Mouse (Mus musculus) cerebellum, adult 2 months (tissue): ENCODE results near the gene Slit2. TPM values are rescaled to one million over a fixed set of nuclear protein-coding genes. Genes with fewer than 3 reads are reported as not detected.
"Not testable (repeated sequence)": the region's sequence is repeated elsewhere in the genome, so short reads cannot be mapped to it uniquely, and the experiment has no call there.

Experiments used
- DNase-seq, 2 experiments: peaks; one replicate each; pipeline ENCODE4 v3.0.0; 2021
- H3K27ac ChIP-seq: fragments of 200-500 bp; 2 replicates; pipeline ENCODE4 v1.5.1; 2012; ENCODE audit warnings: low read length, control low read depth, inconsistent platforms; ENCODE audit not compliant: insufficient read depth
- H3K27me3 ChIP-seq: fragments of 200-500 bp; 2 replicates; pipeline ENCODE4 v1.6.1; 2012; ENCODE audit warnings: inconsistent platforms, mild to moderate bottlenecking, low read length, moderate library complexity; ENCODE audit not compliant: control insufficient read depth, insufficient read depth
- H3K4me1 ChIP-seq: fragments of 200-500 bp; 2 replicates; pipeline ENCODE4 v1.6.1; 2011; ENCODE audit warnings: low read length; ENCODE audit not compliant: control insufficient read depth, insufficient read depth
- H3K4me3 ChIP-seq: fragments of 200-500 bp; replicated peaks from 2 replicates; pipeline ENCODE3; 2011; ENCODE audit warnings: mild to moderate bottlenecking, low read depth, low read length, control low read depth; ENCODE audit not compliant: insufficient read depth
- CTCF ChIP-seq: fragments of 200-500 bp; IDR thresholded peaks from 2 replicates; pipeline ENCODE4 v1.5.1; 2011; ENCODE audit warnings: low read depth, mild to moderate bottlenecking, control low read depth, low read length, moderate library complexity, borderline replicate concordance; ENCODE audit not compliant: insufficient read depth
- POLR2A ChIP-seq: fragments of 200-500 bp; IDR thresholded peaks from 2 replicates; pipeline ENCODE4 v1.6.1; 2011; ENCODE audit warnings: low read length, control low read depth, borderline replicate concordance; ENCODE audit not compliant: insufficient read depth
- WGBS: fragments of 180-500 bp; shearing (Covaris S2); methylation state at CpG from one replicate; pipeline ENCODE4 v1.1.7; 2018; 5-methylcytosine and 5-hydroxymethylcytosine counted together
- polyA plus RNA-seq: library from polyadenylated mRNA; depleted of rRNA; stranded (reverse); fragments of >200 nt; gene quantifications from 2 replicates; pipeline ENCODE4 v1.2.3, GENCODE M21; 2012

Gene Slit2
- polyA plus RNA-seq, 1 experiment = 6.0 TPM

- no peaks in the 10 kb centered on the region for H3K4me1 ChIP-seq
- H3K27ac ChIP-seq = no peak overlapping the region
- no peaks in the 10 kb centered on the region for H3K27me3 ChIP-seq
- TF ChIP-seq POLR2A (no peak), CTCF (no peak)
- no peak for DNase-seq
- WGBS = 36% methylated on average over 2 of the region's 2 CpGs
- no peak overlapping the region for H3K4me3 ChIP-seq
Observed at GRCm38 (mm10) chr5:48215248-48215647, 232.3 kb downstream of the Slit2 start.

DNA sequence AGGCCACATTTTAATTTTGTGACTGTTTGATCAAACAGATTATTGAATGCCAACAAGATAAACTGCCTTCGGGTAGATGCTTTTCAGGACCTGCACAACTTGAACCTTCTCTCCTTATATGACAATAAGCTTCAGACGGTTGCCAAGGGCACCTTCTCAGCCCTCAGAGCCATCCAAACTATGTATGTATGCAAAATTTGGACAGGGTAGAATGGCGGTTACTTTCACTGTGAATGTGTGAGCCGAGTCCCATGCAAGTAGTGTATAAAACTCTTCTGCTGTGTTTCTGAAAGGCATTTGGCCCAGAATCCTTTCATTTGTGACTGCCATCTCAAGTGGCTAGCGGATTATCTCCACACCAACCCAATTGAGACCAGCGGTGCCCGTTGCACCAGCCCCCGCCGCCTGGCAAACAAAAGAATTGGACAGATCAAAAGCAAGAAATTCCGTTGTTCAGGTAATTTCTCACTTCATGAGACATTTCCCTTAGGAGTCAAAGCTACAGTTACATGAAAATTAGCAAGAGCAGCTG is 236.8 kb downstream of the Slit2 start:
- no peaks in the 10 kb centered on the region for H3K27me3 ChIP-seq
- DNase-seq = no peak
- WGBS = 56% methylated on average over 10 of the region's 10 CpGs
- H3K4me1 ChIP-seq = no peaks in the 10 kb centered on the region
- no peak overlapping the region for H3K27ac ChIP-seq
- H3K4me3 ChIP-seq = no peak overlapping the region
- TF ChIP-seq POLR2A (no peak), CTCF (no peak)

DNA sequence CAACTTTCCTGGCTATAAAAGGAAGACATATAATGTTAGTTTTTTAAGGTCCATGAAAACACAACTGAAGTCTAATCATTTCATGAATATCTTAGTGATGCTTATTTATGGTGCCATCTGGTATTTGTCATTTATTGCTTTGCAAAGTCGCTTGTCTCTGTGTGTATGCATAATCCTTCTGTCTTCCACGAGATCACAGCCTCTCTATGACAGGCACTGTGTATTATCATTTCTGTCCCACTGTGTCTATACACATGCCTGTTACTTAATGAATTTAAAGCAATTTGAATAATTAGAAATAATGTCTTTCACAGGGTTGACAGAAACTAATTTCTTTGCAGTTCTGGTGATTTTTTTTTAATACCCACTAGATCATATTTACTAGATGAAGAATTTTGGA is 242.6 kb downstream of the Slit2 start:
- Histone ChIP-seq H3K4me1 (no peaks in the 10 kb centered on the region), H3K27ac (no peak overlapping the region), H3K27me3 (no peaks in the 10 kb centered on the region), H3K4me3 (no peak overlapping the region)
- TF ChIP-seq CTCF = no peak
- TF ChIP-seq POLR2A = no peak
- no peak for DNase-seq
- 19% methylated on average over 2 of the region's 2 CpGs for WGBS

DNA sequence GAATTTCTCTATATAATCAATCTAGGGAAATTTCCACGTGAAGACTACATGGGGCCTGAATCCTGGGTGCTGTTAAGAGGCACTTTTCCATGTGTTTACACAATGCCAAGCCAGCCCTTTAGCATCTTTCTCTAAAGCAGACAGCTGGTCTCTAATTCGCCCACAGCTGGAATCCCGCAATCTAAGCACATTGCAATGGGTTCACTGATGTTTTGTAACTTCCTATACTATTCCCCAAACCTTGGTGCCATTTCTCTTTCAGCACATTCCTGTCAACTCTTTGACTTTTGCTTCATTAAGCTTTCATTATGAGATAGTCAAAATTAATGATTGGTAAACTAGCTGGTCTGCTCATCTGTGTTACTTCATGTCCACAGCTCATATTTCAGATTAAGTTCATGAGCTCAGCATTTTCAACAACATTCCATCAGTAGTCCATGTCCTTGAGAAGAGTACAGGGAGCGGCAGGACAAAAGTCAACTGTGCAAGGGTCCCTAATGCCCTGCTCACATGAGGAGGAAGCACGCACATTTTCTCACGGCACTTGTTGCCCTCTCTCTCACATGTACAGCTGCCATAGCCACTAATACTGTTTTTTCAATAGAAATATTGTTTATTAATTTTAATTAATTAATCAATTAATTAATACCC is 247.6 kb downstream of the Slit2 start:
- no peak overlapping the region for H3K4me3 ChIP-seq
- TF ChIP-seq CTCF (no peak), POLR2A (no peak)
- no peak overlapping the region for H3K27ac ChIP-seq
- WGBS = 83% methylated on average over 6 of the region's 6 CpGs
- DNase-seq = no peak
- no peaks in the 10 kb centered on the region for H3K4me1 ChIP-seq
- no peaks in the 10 kb centered on the region for H3K27me3 ChIP-seq

GRCm38 (mm10) chr5:48234728-48235127 is 251.8 kb downstream of the Slit2 start:
- Histone ChIP-seq H3K4me1 (no peaks in the 10 kb centered on the region), H3K27ac (no peak overlapping the region), H3K4me3 (no peak overlapping the region), H3K27me3 (no peaks in the 10 kb centered on the region)
- DNase-seq = no peak
- TF ChIP-seq CTCF (no peak), POLR2A (no peak)
- WGBS = 47% methylated on average over 4 of the region's 4 CpGs

DNA sequence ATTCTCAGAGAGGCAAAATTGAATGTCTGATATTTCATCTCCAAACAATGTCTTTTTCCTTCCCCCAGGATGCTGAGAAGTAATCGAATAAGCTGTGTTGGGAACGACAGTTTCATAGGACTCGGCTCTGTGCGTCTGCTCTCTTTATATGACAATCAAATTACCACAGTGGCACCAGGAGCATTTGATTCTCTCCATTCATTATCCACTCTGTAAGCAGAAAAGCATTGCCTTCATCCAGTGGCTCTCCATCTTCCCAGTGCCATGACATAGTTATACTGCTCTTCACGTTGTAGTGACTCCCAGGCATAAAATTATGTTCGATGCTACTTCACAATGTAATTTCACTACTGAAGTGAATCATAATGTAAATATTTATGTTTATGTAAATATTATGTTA is 252.3 kb downstream of the Slit2 start:
- Histone ChIP-seq H3K27me3 (no peaks in the 10 kb centered on the region), H3K27ac (no peak overlapping the region), H3K4me1 (no peaks in the 10 kb centered on the region), H3K4me3 (no peak overlapping the region)
- WGBS = 76% methylated on average over 6 of the region's 6 CpGs
- TF ChIP-seq CTCF (no peak), POLR2A (no peak)
- DNase-seq = no peak

DNA sequence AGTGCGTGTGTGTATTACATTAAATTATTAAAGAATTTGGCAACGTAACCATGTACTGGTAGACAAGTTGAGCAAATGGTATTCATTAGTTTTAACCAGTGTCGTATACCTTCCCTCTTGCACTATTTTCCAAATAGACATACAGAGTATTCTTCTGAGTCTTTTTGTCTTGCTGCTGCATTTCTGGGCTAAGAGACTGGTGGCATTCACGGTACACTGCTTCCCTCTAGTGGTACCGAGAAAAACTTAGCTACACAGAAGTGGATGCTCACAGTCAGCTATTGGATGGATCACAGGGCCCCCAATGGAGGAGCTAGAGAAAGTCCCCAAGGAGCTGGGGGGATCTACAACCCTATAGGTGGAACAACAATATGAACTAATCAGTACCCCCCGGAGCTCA is 257.8 kb downstream of the Slit2 start:
- H3K4me1 ChIP-seq, H3K27ac ChIP-seq, H3K4me3 ChIP-seq, H3K27me3 ChIP-seq: not testable (repeated sequence)
- 38% methylated on average over 6 of the region's 6 CpGs for WGBS
- peak; percentile 50; the same call in 1 of the 2 replicates for TF ChIP-seq CTCF
- DNase-seq = peak; percentile 4 to 6

GRCm38 (mm10) chr5:48248327-48248726 is 265.4 kb downstream of the Slit2 start:
- H3K4me3 ChIP-seq = no peak overlapping the region
- H3K27me3 ChIP-seq = no peaks in the 10 kb centered on the region
- no peak overlapping the region for H3K27ac ChIP-seq
- TF ChIP-seq POLR2A = no peak
- no peak for TF ChIP-seq CTCF
- WGBS = 81% methylated on average over 4 of the region's 4 CpGs
- no peaks in the 10 kb centered on the region for H3K4me1 ChIP-seq
- DNase-seq = no peak
